Mouse (Mus musculus): ENCODE measurements at regions not wholly inside any gene's neighbourhood (a gene's known extent, or its start where the extent isn't known, plus 50 kb on each side); places are given as distances from the start of the nearest gene placed in this dataset.

- ChIA-PET POLR2A (interaction anchor here in 1 of 4 experiments (0.6 kb wide), 1 partner anchor 286 kb away, joined by 3 read pairs; no protein-coding TSS in a partner anchor), CTCF (no interaction called here)
Observed at GRCm38 (mm10) chr1:77267311-77268003, 247.4 kb downstream of the Epha4 start.

- CTCF ChIA-PET: no interaction called here
- POLR2A ChIA-PET: no interaction called here
Observed at GRCm38 (mm10) chr1:77275297-77275696, 239.6 kb downstream of the Epha4 start.

- POLR2A ChIA-PET: no interaction called here
- CTCF ChIA-PET: no interaction called here
Observed at GRCm38 (mm10) chr1:77279566-77279965, 235.3 kb downstream of the Epha4 start.

DNA sequence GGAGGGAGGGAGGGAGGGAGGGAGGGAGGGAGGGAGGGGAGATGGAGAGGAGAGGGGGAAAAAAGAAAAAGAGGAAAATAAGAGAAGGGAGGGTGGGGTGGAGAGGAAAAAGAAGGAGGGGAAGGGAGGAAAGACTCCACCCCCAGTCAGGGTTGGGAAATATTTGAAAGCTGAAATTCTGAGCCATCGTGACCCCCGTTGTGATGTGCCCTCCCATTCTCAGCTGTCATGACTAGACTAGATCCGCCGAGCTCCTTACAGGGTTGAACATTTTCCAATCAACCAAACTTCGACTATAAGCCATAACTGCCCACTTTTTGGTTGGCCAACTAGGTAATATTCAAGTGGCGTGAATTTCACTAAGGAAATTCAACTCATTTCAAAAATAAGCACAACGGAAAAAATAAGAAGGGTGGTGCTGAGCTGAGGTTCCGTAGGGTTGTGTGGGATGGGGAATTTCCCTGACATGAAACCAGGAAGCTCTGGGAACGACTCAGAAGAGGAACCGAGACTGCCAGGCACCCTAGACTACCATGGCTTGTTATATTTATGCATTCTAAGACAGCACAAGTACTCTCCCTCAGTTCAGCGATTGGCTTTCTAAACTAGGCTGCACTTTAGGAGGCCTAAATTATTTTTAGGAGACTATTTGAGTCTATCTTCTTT lies 234.4 kb downstream of the Epha4 start:
- ChIA-PET POLR2A (no interaction called here), CTCF (no interaction called here)

GRCm38 (mm10) chr1:77281741-77282140 lies 233.1 kb downstream of the Epha4 start:
- ChIA-PET POLR2A (no interaction called here), CTCF (interaction anchor here in 1 of 4 experiments (0.7 kb wide), 1 partner anchor 19 kb away, joined by 3 read pairs; no protein-coding TSS in a partner anchor)

- CTCF ChIA-PET: no interaction called here
Observed at GRCm38 (mm10) chr1:77298713-77299132, 216.2 kb downstream of the Epha4 start.

GRCm38 (mm10) chr1:77300806-77301205 lies 214.1 kb downstream of the Epha4 start:
- POLR2A ChIA-PET: no interaction called here

More at GRCm38 (mm10) chr1:77298713-77299132, 216.2 kb downstream of the Epha4 start:
- POLR2A ChIA-PET: no interaction called here

DNA sequence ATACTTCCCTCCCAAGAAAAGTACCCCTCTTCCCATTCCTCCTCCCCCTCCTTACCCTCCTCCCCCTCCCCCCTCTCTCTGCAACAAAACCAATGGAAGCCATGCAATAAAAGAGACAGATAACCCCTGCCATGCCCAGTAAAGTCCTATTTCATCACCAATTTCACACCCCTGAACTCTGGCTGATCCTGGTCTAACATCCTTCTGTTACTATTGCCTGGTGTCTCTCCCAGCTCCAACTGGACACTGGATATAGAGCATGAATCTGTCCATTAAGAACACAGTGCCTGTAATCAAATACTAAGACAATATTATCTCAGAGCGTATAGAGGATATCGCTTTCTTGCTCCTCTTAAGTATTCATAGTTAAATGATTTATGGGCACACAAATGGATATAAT lies 210.1 kb downstream of the Epha4 start:
- ChIA-PET POLR2A (no interaction called here), CTCF (no interaction called here)

More at GRCm38 (mm10) chr1:77300806-77301205, 214.1 kb downstream of the Epha4 start:
- CTCF ChIA-PET: no interaction called here

DNA sequence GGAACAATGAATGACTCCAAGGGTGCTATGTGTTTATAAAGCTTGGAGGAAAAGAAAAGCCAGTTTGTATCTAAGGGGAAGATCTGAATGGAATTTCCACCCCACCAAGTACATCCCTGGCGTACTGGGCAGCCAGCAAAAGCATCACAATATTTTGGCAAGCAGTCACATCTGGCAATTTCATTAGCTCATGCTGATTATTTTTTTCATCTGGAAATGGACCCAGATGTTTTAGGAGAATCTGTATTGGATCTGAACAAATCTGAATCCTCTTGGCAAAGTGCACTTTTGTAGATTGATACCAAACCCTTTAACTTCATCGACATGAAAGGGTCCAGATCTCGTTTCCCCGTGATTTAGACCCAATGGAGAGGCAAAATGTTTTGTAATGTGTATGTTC lies 207.1 kb downstream of the Epha4 start:
- ChIA-PET POLR2A (no interaction called here), CTCF (interaction anchor here in 1 of 4 experiments (0.7 kb wide), 1 partner anchor 882 kb away, joined by 3 read pairs; no protein-coding TSS in a partner anchor)

DNA sequence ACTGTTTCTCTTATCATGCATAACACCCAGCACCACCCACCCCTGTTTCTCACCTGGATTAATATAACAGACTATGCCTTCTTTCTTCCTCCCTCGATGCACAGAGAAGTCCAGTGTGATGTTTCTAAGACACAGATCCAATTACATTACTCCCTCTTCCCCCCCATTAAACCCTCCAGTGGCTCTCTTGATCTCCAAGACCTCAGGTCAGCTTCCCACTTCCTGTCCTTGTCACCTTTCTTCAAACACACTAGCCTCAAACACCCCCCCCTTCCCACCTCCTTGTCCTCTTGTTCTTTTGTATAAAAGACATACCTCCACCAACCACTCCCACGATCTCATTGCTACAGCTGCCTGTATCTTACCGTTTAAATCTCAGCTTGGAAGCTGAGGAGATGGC lies 201.8 kb downstream of the Epha4 start:
- CTCF ChIA-PET: no interaction called here
- POLR2A ChIA-PET: no interaction called here

DNA sequence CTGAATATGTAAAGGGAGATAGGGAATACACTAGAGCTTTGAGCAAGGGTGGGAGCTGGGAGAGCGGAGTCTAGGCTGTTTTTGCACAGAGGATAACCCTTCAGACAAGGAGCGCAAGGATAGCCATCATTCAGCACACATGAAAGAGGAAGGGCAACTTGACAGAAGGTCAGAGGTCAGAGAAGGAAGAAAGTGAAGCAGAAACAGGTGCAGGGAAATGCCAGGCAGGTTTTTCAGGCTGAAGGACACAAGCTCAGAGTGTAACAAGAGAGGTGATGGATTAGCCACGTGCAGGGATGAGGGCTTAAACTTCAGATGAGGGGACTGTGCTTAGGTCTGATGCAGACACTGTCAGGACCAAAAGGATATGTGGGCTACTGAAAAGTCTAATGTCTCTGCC lies 199.5 kb downstream of the Epha4 start:
- CTCF ChIA-PET: no interaction called here

DNA sequence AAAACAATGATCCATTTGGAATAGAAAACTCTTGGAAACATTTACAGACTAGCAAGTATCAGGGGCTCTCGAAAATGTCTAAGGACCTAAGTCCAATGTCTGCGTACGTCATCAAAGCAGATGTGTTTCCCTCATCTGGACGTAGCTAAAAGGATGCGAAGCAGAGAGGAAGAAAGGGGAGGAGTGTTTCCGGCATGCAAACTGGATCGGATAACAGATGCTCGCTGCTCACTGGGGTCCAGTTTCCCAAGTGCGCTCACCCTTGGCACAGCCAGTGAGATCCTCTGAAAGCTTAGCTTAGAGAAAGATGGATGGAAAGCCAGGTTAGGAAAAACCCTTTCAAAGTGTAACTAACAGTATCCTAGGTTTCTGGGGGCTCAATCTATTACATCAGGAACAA lies 198.7 kb downstream of the Epha4 start:
- ChIA-PET CTCF (no interaction called here), POLR2A (interaction anchor here in 2 of 4 experiments (1.0 to 1.6 kb wide), 2 partner anchors 9 to 199 kb away, joined by 3 to 6 read pairs; partner anchors contain the start of gene Epha4 (in 1 of the 2))

More for the DNA sequence above, 199.5 kb downstream of the Epha4 start:
- POLR2A ChIA-PET: no interaction called here

Measured in embryonic stem cell, embryonic (primary cell).